Mouse (Mus musculus): ENCODE results near the gene Lrch1. TPM values are rescaled to one million over a fixed set of nuclear protein-coding genes. Genes with fewer than 3 reads are reported as not detected.

Lrch1 gene
- polyA plus RNA-seq, 1 experiment from 2014 or later: 12.4 TPM

- no peak overlapping the region for H3K4me2 ChIP-seq (ENCODE audit: low read depth, low read length)
- peaks cover 13% of the 10 kb centered on the region for H3K36me3 ChIP-seq (ENCODE audit: control insufficient read depth, insufficient read depth, low read length)
- H3K9me3 ChIP-seq (replicated peaks; ENCODE audit: control insufficient read depth, low read length): no peaks in the 10 kb centered on the region
- WGBS: 71% methylated on average over 8 of the region's 8 CpGs
- H3K27ac ChIP-seq (ENCODE audit: low read length): no peak overlapping the region
- no peak overlapping the region for H3K4me3 ChIP-seq (replicated peaks; ENCODE audit: low read length)
- H3K27me3 ChIP-seq (ENCODE audit: control insufficient read depth, insufficient read depth, low read length): no peaks in the 10 kb centered on the region
- ATAC-seq (ENCODE audit: insufficient read depth, low FRiP score): no peak
- H3K9ac ChIP-seq (ENCODE audit: low read length): no peak overlapping the region
- no peaks in the 10 kb centered on the region for H3K4me1 ChIP-seq (ENCODE audit: control insufficient read depth, insufficient read depth, low read length)
These were observed 158.9 kb downstream of the Lrch1 start for GRCm38 (mm10) chr14:74788766-74789165.

- 73% methylated on average over 3 of the region's 3 CpGs for WGBS
- no peak for ATAC-seq (ENCODE audit: insufficient read depth, low FRiP score)
- Histone ChIP-seq H3K36me3 (ENCODE audit: control insufficient read depth, insufficient read depth, low read length) (peaks cover 16% of the 10 kb centered on the region), H3K4me2 (ENCODE audit: low read depth, low read length) (no peak overlapping the region), H3K4me1 (ENCODE audit: control insufficient read depth, insufficient read depth, low read length) (no peaks in the 10 kb centered on the region), H3K4me3 (replicated peaks; ENCODE audit: low read length) (no peak overlapping the region), H3K27me3 (ENCODE audit: control insufficient read depth, insufficient read depth, low read length) (no peaks in the 10 kb centered on the region), H3K9me3 (replicated peaks; ENCODE audit: control insufficient read depth, low read length) (no peaks in the 10 kb centered on the region), H3K27ac (ENCODE audit: low read length) (no peak overlapping the region), H3K9ac (ENCODE audit: low read length) (no peak overlapping the region)
These were observed 160.0 kb downstream of the Lrch1 start for GRCm38 (mm10) chr14:74787717-74788116.

GRCm38 (mm10) chr14:74784243-74784934 lies 163.3 kb downstream of the Lrch1 start:
- H3K4me2 ChIP-seq (ENCODE audit: low read depth, low read length): no peak overlapping the region
- 53% methylated on average over 11 of the region's 11 CpGs for WGBS
- ATAC-seq (ENCODE audit: insufficient read depth, low FRiP score): no peak
- H3K27ac ChIP-seq (ENCODE audit: low read length): no peak overlapping the region
- no peaks in the 10 kb centered on the region for H3K9me3 ChIP-seq (replicated peaks; ENCODE audit: control insufficient read depth, low read length)
- no peak overlapping the region for H3K9ac ChIP-seq (ENCODE audit: low read length)
- no peak overlapping the region for H3K4me3 ChIP-seq (replicated peaks; ENCODE audit: low read length)
- no peaks in the 10 kb centered on the region for H3K4me1 ChIP-seq (ENCODE audit: control insufficient read depth, insufficient read depth, low read length)
- no peaks in the 10 kb centered on the region for H3K27me3 ChIP-seq (ENCODE audit: control insufficient read depth, insufficient read depth, low read length)
- H3K36me3 ChIP-seq (ENCODE audit: control insufficient read depth, insufficient read depth, low read length): peaks cover 16% of the 10 kb centered on the region

- Histone ChIP-seq H3K4me2 (ENCODE audit: low read depth, low read length) (no peak overlapping the region), H3K27me3 (ENCODE audit: control insufficient read depth, insufficient read depth, low read length) (no peaks in the 10 kb centered on the region), H3K4me1 (ENCODE audit: control insufficient read depth, insufficient read depth, low read length) (no peaks in the 10 kb centered on the region), H3K4me3 (replicated peaks; ENCODE audit: low read length) (no peak overlapping the region), H3K9ac (ENCODE audit: low read length) (no peak overlapping the region), H3K9me3 (replicated peaks; ENCODE audit: control insufficient read depth, low read length) (0 out of 2 replicates have a peak, but pooled peaks cover 4% of the 10 kb centered on the region), H3K27ac (ENCODE audit: low read length) (no peak overlapping the region), H3K36me3 (ENCODE audit: control insufficient read depth, insufficient read depth, low read length) (peaks cover 11% of the 10 kb centered on the region)
- WGBS: 84% methylated on average over 10 of the region's 10 CpGs
- no peak for ATAC-seq (ENCODE audit: insufficient read depth, low FRiP score)
These were observed 173.5 kb downstream of the Lrch1 start for GRCm38 (mm10) chr14:74774046-74774619.

- Histone ChIP-seq H3K36me3 (ENCODE audit: control insufficient read depth, insufficient read depth, low read length) (peaks cover 12% of the 10 kb centered on the region), H3K9me3 (replicated peaks; ENCODE audit: control insufficient read depth, low read length) (0 out of 2 replicates have a peak, but pooled peaks cover 4% of the 10 kb centered on the region), H3K9ac (ENCODE audit: low read length) (no peak overlapping the region), H3K4me1 (ENCODE audit: control insufficient read depth, insufficient read depth, low read length) (no peaks in the 10 kb centered on the region), H3K27ac (ENCODE audit: low read length) (no peak overlapping the region), H3K4me3 (replicated peaks; ENCODE audit: low read length) (no peak overlapping the region), H3K27me3 (ENCODE audit: control insufficient read depth, insufficient read depth, low read length) (no peaks in the 10 kb centered on the region), H3K4me2 (ENCODE audit: low read depth, low read length) (no peak overlapping the region)
- no peak for ATAC-seq (ENCODE audit: insufficient read depth, low FRiP score)
- WGBS: 50% methylated on average over 1 of the region's 1 CpGs
These were observed 179.8 kb downstream of the Lrch1 start for GRCm38 (mm10) chr14:74767892-74768291.

- H3K4me3 ChIP-seq (replicated peaks; ENCODE audit: low read length): no peak overlapping the region
- H3K9ac ChIP-seq (ENCODE audit: low read length): no peak overlapping the region
- no peaks in the 10 kb centered on the region for H3K4me1 ChIP-seq (ENCODE audit: control insufficient read depth, insufficient read depth, low read length)
- 58% methylated on average over 10 of the region's 10 CpGs for whole genome bisulfite sequencing
- H3K4me2 ChIP-seq (ENCODE audit: low read depth, low read length): no peak overlapping the region
- no peak for ATAC-seq (ENCODE audit: insufficient read depth, low FRiP score)
- peaks cover 8% of the 10 kb centered on the region; the same call in 1 of the 2 replicates for H3K36me3 ChIP-seq (ENCODE audit: control insufficient read depth, insufficient read depth, low read length)
- H3K27ac ChIP-seq (ENCODE audit: low read length): no peak overlapping the region
- no peaks in the 10 kb centered on the region for H3K27me3 ChIP-seq (ENCODE audit: control insufficient read depth, insufficient read depth, low read length)
- 0 out of 2 replicates have a peak, but pooled peaks cover under 1% of the 10 kb centered on the region for H3K9me3 ChIP-seq (replicated peaks; ENCODE audit: control insufficient read depth, low read length)
These were observed 183.3 kb downstream of the Lrch1 start for GRCm38 (mm10) chr14:74764191-74764918.

- no peak overlapping the region for H3K4me3 ChIP-seq (replicated peaks; ENCODE audit: low read length)
- H3K36me3 ChIP-seq (ENCODE audit: control insufficient read depth, insufficient read depth, low read length): peaks cover 14% of the 10 kb centered on the region; the same call in 1 of the 2 replicates
- H3K9ac ChIP-seq (ENCODE audit: low read length): no peak overlapping the region
- H3K4me2 ChIP-seq (ENCODE audit: low read depth, low read length): no peak overlapping the region
- ATAC-seq (ENCODE audit: insufficient read depth, low FRiP score): no peak
- no peaks in the 10 kb centered on the region for H3K9me3 ChIP-seq (replicated peaks; ENCODE audit: control insufficient read depth, low read length)
- H3K27me3 ChIP-seq (ENCODE audit: control insufficient read depth, insufficient read depth, low read length): no peaks in the 10 kb centered on the region
- no peak overlapping the region for H3K27ac ChIP-seq (ENCODE audit: low read length)
- WGBS: 90% methylated on average over 6 of the region's 6 CpGs
- H3K4me1 ChIP-seq (ENCODE audit: control insufficient read depth, insufficient read depth, low read length): peaks cover 7% of the 10 kb centered on the region
These were observed 210.8 kb downstream of the Lrch1 start for GRCm38 (mm10) chr14:74736850-74737249.

- Histone ChIP-seq H3K4me2 (ENCODE audit: low read depth, low read length) (no peak overlapping the region), H3K9ac (ENCODE audit: low read length) (no peak overlapping the region), H3K27ac (ENCODE audit: low read length) (no peak overlapping the region), H3K4me1 (ENCODE audit: control insufficient read depth, insufficient read depth, low read length) (peaks cover 7% of the 10 kb centered on the region), H3K9me3 (replicated peaks; ENCODE audit: control insufficient read depth, low read length) (no peaks in the 10 kb centered on the region), H3K4me3 (replicated peaks; ENCODE audit: low read length) (no peak overlapping the region), H3K36me3 (ENCODE audit: control insufficient read depth, insufficient read depth, low read length) (peaks cover 11% of the 10 kb centered on the region; the same call in 1 of the 2 replicates), H3K27me3 (ENCODE audit: control insufficient read depth, insufficient read depth, low read length) (no peaks in the 10 kb centered on the region)
- WGBS: 70% methylated on average over 6 of the region's 6 CpGs
- no peak for ATAC-seq (ENCODE audit: insufficient read depth, low FRiP score)
These were observed 212.2 kb downstream of the Lrch1 start for GRCm38 (mm10) chr14:74735471-74735870.

- 50% methylated on average over 2 of the region's 2 CpGs for WGBS
- peak overlapping the region; percentile 11; the same call in 1 of the 2 replicates for H3K9ac ChIP-seq (ENCODE audit: low read length)
- no peak for ATAC-seq (ENCODE audit: insufficient read depth, low FRiP score)
- peak overlapping the region; percentile 86 for H3K4me3 ChIP-seq (replicated peaks; ENCODE audit: low read length)
- H3K4me1 ChIP-seq (ENCODE audit: control insufficient read depth, insufficient read depth, low read length): peaks cover 7% of the 10 kb centered on the region
- no peak overlapping the region for H3K27ac ChIP-seq (ENCODE audit: low read length)
- H3K27me3 ChIP-seq (ENCODE audit: control insufficient read depth, insufficient read depth, low read length): no peaks in the 10 kb centered on the region
- peak overlapping the region; percentile 78 for H3K4me2 ChIP-seq (ENCODE audit: low read depth, low read length)
- H3K36me3 ChIP-seq (ENCODE audit: control insufficient read depth, insufficient read depth, low read length): peaks cover 9% of the 10 kb centered on the region; the same call in 1 of the 2 replicates
- no peaks in the 10 kb centered on the region for H3K9me3 ChIP-seq (replicated peaks; ENCODE audit: control insufficient read depth, low read length)
These were observed 214.3 kb downstream of the Lrch1 start for GRCm38 (mm10) chr14:74733397-74733796.
